Mouse (Mus musculus) hindbrain, embryonic 10.5 days (tissue): ENCODE data around the gene Sipa1l3. TPM values are rescaled to one million over a fixed set of nuclear protein-coding genes. Genes with fewer than 3 reads are reported as not detected.

Experiments used
- DNase-seq: peaks from one replicate; pipeline ENCODE4 v3.0.0-alpha.2; 2017; ENCODE audit warnings: low spot score
- H3K27ac ChIP-seq: fragments of 300-500 bp; sonication (generic); 2 replicates; pipeline ENCODE4 v1.5.1; 2016; ENCODE audit warnings: mild to moderate bottlenecking, moderate library complexity
- H3K27me3 ChIP-seq: fragments of 300-500 bp; sonication (generic); 2 replicates; pipeline ENCODE4 v1.6.1; 2016; ENCODE audit warnings: mild to moderate bottlenecking; ENCODE audit not compliant: poor library complexity, insufficient read depth, severe bottlenecking
- H3K36me3 ChIP-seq: fragments of 300-500 bp; sonication (generic); 2 replicates; pipeline ENCODE4 v1.6.1; 2016; ENCODE audit warnings: mild to moderate bottlenecking, moderate library complexity
- H3K4me1 ChIP-seq: fragments of 300-500 bp; sonication (generic); replicated peaks from 2 replicates; pipeline ENCODE4 v1.6.1; 2016; ENCODE audit warnings: mild to moderate bottlenecking
- H3K4me3 ChIP-seq: fragments of 300-500 bp; sonication (generic); 2 replicates; pipeline ENCODE4 v1.5.1; 2016; ENCODE audit warnings: mild to moderate bottlenecking, moderate library complexity
- H3K9me3 ChIP-seq: fragments of 300-500 bp; sonication (generic); 2 replicates; pipeline ENCODE4 v1.6.1; 2016; ENCODE audit warnings: mild to moderate bottlenecking, moderate library complexity
- WGBS: fragments of 180-500 bp; shearing (Covaris S2); methylation state at CpG from one replicate; pipeline ENCODE4 v1.1.7; 2016; 5-methylcytosine and 5-hydroxymethylcytosine counted together
- polyA plus RNA-seq: library from polyadenylated mRNA; unstranded; fragments of >200 nt; fragmentation: Nextera tagmentation; extraction: Ambion mirVana; gene quantifications from 2 replicates; pipeline ENCODE4 v1.2.1, GENCODE M21; 2016

The Sipa1l3 gene
- polyA plus RNA-seq, 1 experiment from 2014 or later: 9.7 TPM

GRCm38 (mm10) chr7:29503616-29504015, 14.8 kb downstream of the Sipa1l3 start:
- no peak for DNase-seq
- no peak overlapping the region for H3K4me3 ChIP-seq
- no peaks in the 10 kb centered on the region for H3K9me3 ChIP-seq
- 0 out of 2 replicates have a peak, but pooled peaks cover 3% of the 10 kb centered on the region for H3K36me3 ChIP-seq
- 58% methylated on average over 6 of the region's 6 CpGs for WGBS
- H3K4me1 ChIP-seq: peaks cover 40% of the 10 kb centered on the region
- H3K27me3 ChIP-seq: no peaks in the 10 kb centered on the region
- H3K27ac ChIP-seq: no peak overlapping the region

DNA sequence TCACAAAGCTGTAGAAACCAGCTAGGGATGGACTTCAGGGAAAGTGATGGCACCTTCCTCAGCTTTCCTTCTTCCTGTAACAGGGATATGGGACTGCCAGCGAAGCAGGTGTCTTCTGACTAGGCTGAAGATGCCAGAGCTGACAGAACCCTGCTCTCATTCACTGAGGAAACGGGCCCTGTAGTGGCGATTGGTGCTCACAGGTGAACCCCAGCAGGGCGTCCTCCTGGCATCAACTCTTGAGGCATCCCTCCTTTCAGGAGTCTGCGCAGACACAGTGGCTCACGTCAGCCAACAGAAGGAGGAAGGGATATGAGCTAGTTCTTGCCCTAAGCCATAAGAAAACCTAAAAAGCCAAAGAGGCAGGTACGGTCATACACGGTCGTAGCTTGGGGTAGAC, 17.2 kb downstream of the Sipa1l3 start:
- Histone ChIP-seq H3K4me3 (no peak overlapping the region), H3K9me3 (no peaks in the 10 kb centered on the region), H3K27ac (no peak overlapping the region), H3K4me1 (peaks cover 52% of the 10 kb centered on the region), H3K36me3 (0 out of 2 replicates have a peak, but pooled peaks cover 3% of the 10 kb centered on the region), H3K27me3 (peaks cover 3% of the 10 kb centered on the region; the same call in 1 of the 2 replicates)
- DNase-seq: no peak
- 94% methylated on average over 9 of the region's 9 CpGs for WGBS

DNA sequence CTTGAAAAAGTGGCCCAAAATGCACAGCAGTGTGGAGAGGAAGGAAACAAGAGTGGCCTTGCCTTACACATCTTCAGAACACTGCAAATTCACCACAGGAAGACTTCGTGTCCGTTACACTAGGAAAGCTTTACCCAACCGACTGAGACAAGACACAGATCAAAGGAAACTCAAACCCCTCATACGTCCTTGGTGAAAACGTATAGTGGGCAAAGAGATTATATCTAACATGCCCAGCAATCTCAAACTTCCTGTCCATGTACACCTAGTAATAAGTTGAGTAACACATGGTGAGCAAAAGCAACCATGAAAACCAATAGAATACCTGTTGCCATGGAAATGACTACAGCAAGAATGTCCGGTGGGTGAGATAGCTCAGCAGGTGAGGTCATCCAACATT, 19.4 kb downstream of the Sipa1l3 start:
- 0 out of 2 replicates have a peak, but pooled peaks cover 3% of the 10 kb centered on the region for H3K36me3 ChIP-seq
- H3K9me3 ChIP-seq: no peaks in the 10 kb centered on the region
- peaks cover 44% of the 10 kb centered on the region for H3K4me1 ChIP-seq
- WGBS: 76% methylated on average over 6 of the region's 6 CpGs
- H3K4me3 ChIP-seq: no peak overlapping the region
- peaks cover 17% of the 10 kb centered on the region for H3K27me3 ChIP-seq
- H3K27ac ChIP-seq: no peak overlapping the region
- no peak for DNase-seq

GRCm38 (mm10) chr7:29496953-29497590, 21.4 kb downstream of the Sipa1l3 start:
- Histone ChIP-seq H3K4me3 (0 out of 2 replicates have a peak overlapping the region, but pooled peaks have one; percentile 9), H3K27me3 (peaks cover 36% of the 10 kb centered on the region), H3K27ac (peak overlapping the region; percentile 77; the same call in 1 of the 2 replicates), H3K9me3 (no peaks in the 10 kb centered on the region), H3K4me1 (peaks cover 42% of the 10 kb centered on the region), H3K36me3 (no peaks in the 10 kb centered on the region)
- peak; percentile 50 for DNase-seq
- 62% methylated on average over 10 of the region's 10 CpGs for WGBS

DNA sequence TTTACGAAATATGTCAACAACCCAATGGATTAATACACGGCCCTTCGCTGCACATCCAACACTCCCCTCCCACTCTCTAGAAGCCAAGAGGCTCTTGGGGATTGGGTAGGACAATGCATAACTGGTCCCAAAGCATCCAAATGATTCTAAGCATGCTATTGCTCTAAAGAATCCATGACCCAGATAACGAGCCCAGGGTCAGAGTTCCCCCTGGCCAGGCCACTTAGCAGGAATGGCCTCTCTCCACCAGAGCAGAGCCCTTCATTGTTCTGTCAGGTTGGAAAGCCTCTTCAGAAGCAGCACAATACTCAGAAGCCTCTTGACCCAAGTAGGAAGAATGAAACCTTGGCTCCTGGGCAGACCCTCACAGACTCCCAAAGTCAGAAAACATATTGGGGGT, 22.1 kb downstream of the Sipa1l3 start:
- Histone ChIP-seq H3K9me3 (no peaks in the 10 kb centered on the region), H3K4me3 (0 out of 2 replicates have a peak overlapping the region, but pooled peaks have one; percentile 9), H3K27me3 (peaks cover 44% of the 10 kb centered on the region), H3K27ac (peak overlapping the region; percentile 77), H3K36me3 (no peaks in the 10 kb centered on the region), H3K4me1 (peaks cover 45% of the 10 kb centered on the region)
- WGBS: 44% methylated on average over 4 of the region's 4 CpGs
- DNase-seq: peak; percentile 48

GRCm38 (mm10) chr7:29495880-29496279, 22.6 kb downstream of the Sipa1l3 start:
- H3K27ac ChIP-seq: peak overlapping the region; percentile 69
- 65% methylated on average over 4 of the region's 4 CpGs for WGBS
- H3K27me3 ChIP-seq: peaks cover 48% of the 10 kb centered on the region
- H3K4me3 ChIP-seq: no peak overlapping the region
- H3K9me3 ChIP-seq: no peaks in the 10 kb centered on the region
- H3K4me1 ChIP-seq: peaks cover 49% of the 10 kb centered on the region
- H3K36me3 ChIP-seq: no peaks in the 10 kb centered on the region
- DNase-seq: no peak

DNA sequence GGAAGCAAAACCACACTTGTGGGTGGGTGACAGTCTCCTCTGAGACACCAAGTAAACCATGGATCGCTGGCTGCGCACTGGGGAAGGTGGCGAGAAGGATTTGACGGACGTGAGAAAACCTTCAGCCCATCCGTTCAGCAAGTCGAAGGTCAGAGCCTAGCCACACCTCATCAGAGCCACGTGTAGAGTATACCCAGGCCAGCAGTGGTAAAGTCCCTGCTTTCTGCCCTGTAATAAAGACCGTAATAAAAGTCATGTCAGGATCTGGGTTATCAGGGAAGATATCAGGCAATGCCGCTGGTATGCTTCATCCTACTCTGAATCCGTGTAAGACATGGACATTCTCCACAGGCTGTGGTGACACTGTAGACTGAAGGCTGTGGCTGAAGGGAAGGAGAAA, 23.6 kb downstream of the Sipa1l3 start:
- Histone ChIP-seq H3K9me3 (no peaks in the 10 kb centered on the region), H3K4me1 (peaks cover 59% of the 10 kb centered on the region), H3K4me3 (no peak overlapping the region), H3K36me3 (no peaks in the 10 kb centered on the region), H3K27me3 (peaks cover 54% of the 10 kb centered on the region), H3K27ac (peak overlapping the region; percentile 69; the same call in 1 of the 2 replicates)
- 91% methylated on average over 11 of the region's 11 CpGs for WGBS
- no peak for DNase-seq

GRCm38 (mm10) chr7:29494015-29494414, 24.4 kb downstream of the Sipa1l3 start:
- Histone ChIP-seq H3K4me1 (peaks cover 67% of the 10 kb centered on the region), H3K27me3 (peaks cover 56% of the 10 kb centered on the region), H3K4me3 (no peak overlapping the region), H3K36me3 (no peaks in the 10 kb centered on the region), H3K9me3 (no peaks in the 10 kb centered on the region), H3K27ac (no peak overlapping the region)
- 81% methylated on average over 5 of the region's 5 CpGs for WGBS
- DNase-seq: no peak

GRCm38 (mm10) chr7:29492992-29493391, 25.4 kb downstream of the Sipa1l3 start:
- H3K4me1 ChIP-seq: peaks cover 69% of the 10 kb centered on the region
- H3K27ac ChIP-seq: no peak overlapping the region

GRCm38 (mm10) chr7:29491861-29492260, 26.6 kb downstream of the Sipa1l3 start:
- H3K4me1 ChIP-seq: peaks cover 59% of the 10 kb centered on the region
- peaks cover 69% of the 10 kb centered on the region for H3K27me3 ChIP-seq
- H3K4me3 ChIP-seq: no peak overlapping the region
- no peak overlapping the region for H3K27ac ChIP-seq
- no peaks in the 10 kb centered on the region for H3K9me3 ChIP-seq
- no peaks in the 10 kb centered on the region for H3K36me3 ChIP-seq
- no peak for DNase-seq
- 87% methylated on average over 3 of the region's 3 CpGs for WGBS

More at GRCm38 (mm10) chr7:29492992-29493391, 25.4 kb downstream of the Sipa1l3 start:
- no peak overlapping the region for H3K4me3 ChIP-seq
- DNase-seq: no peak
- peaks cover 62% of the 10 kb centered on the region for H3K27me3 ChIP-seq
- 90% methylated on average over 1 of the region's 1 CpGs for WGBS
- H3K9me3 ChIP-seq: no peaks in the 10 kb centered on the region
- H3K36me3 ChIP-seq: no peaks in the 10 kb centered on the region

- Histone ChIP-seq H3K27ac (no peak overlapping the region), H3K4me3 (no peak overlapping the region), H3K4me1 (peaks cover 54% of the 10 kb centered on the region), H3K9me3 (no peaks in the 10 kb centered on the region), H3K27me3 (peaks cover 69% of the 10 kb centered on the region), H3K36me3 (no peaks in the 10 kb centered on the region)
- 64% methylated on average over 3 of the region's 3 CpGs for WGBS
- no peak for DNase-seq
These were observed 27.0 kb downstream of the Sipa1l3 start for GRCm38 (mm10) chr7:29491471-29491755.

DNA sequence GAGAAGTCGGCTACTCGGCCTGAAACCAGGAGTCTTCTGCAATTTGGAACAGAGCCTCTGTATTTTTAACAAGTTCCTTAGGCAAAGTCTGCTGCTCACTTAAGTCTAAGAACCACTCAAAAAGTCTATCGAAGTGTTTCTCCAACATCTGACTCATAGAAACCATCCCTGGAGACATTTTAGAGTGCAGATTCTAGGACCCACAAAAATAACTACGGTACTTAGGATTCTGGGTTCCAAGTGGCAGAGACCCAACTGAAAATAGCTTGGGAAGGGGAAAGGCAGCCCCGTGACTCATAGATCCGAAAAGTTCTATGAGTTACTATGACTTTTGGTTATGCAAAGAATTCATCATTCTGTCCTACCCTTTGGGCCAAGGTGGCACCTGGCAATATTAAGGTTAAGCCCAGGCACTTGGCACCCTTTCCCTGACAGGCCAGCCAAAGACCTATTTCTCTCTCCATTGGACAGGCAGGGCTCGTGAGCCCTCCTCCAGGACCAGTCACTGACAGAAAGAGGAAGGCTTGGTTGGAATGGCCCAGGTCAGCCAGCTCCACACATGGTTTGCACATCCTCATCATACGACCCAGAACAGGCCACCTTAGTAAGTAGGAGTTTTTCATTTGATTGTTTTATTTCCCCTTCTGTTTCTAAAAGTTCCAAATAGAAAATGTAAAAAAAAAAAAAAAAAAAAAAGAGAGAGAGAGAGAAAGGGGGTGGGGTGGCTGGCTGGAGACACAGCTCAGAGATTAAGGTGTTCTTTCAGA, 27.6 kb downstream of the Sipa1l3 start:
- no peak overlapping the region for H3K4me3 ChIP-seq
- peaks cover 69% of the 10 kb centered on the region for H3K27me3 ChIP-seq
- 82% methylated on average over 8 of the region's 8 CpGs for WGBS
- H3K4me1 ChIP-seq: peaks cover 49% of the 10 kb centered on the region
- no peaks in the 10 kb centered on the region for H3K36me3 ChIP-seq
- no peaks in the 10 kb centered on the region for H3K9me3 ChIP-seq
- no peak overlapping the region for H3K27ac ChIP-seq
- no peak for DNase-seq

- Histone ChIP-seq H3K4me1 (peaks cover 42% of the 10 kb centered on the region), H3K27ac (peak overlapping the region; percentile 45)
These were observed 28.6 kb downstream of the Sipa1l3 start for GRCm38 (mm10) chr7:29489851-29490250.

More at GRCm38 (mm10) chr7:29489851-29490250, 28.6 kb downstream of the Sipa1l3 start:
- Histone ChIP-seq H3K4me3 (peak overlapping the region; percentile 18; the same call in 1 of the 2 replicates), H3K9me3 (no peaks in the 10 kb centered on the region), H3K27me3 (peaks cover 64% of the 10 kb centered on the region), H3K36me3 (no peaks in the 10 kb centered on the region)
- peak; percentile 63 for DNase-seq
- WGBS: 15% methylated on average over 7 of the region's 7 CpGs
